Mouse (Mus musculus): Measurements from ENCODE around the gene Bricd5. TPM values are rescaled to one million over a fixed set of nuclear protein-coding genes. Genes with fewer than 3 reads are reported as not detected.
"Not testable (repeated sequence)": the region's sequence is repeated elsewhere in the genome, so short reads cannot be mapped to it uniquely, and the experiment has no call there.

Bricd5 gene
- polyA plus RNA-seq (2016; fragmentation: Nextera tagmentation; extraction: Ambion mirVana), result 0.24 TPM in 1 of 2 replicates, not detected in the other

DNA sequence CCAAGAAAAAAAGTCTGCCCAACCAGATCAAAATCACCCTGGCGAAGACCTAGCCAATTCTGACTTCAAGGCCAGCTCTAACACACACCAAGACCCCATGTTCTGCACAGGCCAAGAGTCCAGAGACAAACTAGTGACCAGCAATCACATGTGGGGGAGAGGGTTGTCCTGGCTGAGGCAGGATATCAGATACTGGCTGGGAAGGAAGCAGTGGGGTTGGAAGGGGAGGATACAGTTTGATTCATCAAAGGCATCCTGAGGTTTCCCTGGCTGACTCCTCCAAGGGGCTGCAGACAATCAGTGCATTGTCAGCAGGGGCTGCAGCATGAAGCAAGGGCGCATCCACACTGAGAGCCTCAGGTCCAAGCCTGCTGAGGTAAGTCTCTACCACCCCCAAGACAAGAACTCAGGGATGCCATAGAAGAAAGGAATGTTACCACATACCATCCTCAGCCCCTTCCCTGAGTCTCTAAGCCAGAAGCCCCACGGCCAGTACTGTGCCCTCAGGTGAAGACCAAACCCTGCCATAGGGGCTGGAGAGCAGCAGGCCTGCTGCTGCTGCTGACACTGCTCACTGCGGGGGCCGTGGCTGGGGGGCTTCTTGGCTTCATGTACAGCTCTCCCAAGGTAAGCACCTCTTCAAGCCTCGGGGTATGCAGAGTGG, at the start of gene Bricd5:
Gene Bricd5 (plus strand): TSS at position 273 of the 664 bp plus-strand sequence.
- no peak for DNase-seq (ENCODE audit: low spot score)
- H3K27me3 ChIP-seq (ENCODE audit: low read depth, poor library complexity, severe bottlenecking), result no peaks in the 10 kb centered on the region
- H3K27ac ChIP-seq, result no peak within 1 kb of the TSS; the same call in 1 of the 2 replicates
- H3K4me3 ChIP-seq, result peak within 1 kb of the TSS; percentile 88
- no peaks in the 10 kb centered on the region for H3K9me3 ChIP-seq (replicated peaks)
- 83% methylated on average over 6 of the region's 6 CpGs for WGBS
- peaks cover 57% of the 10 kb centered on the region for H3K36me3 ChIP-seq
- H3K4me1 ChIP-seq, result peaks cover 41% of the 10 kb centered on the region

DNA sequence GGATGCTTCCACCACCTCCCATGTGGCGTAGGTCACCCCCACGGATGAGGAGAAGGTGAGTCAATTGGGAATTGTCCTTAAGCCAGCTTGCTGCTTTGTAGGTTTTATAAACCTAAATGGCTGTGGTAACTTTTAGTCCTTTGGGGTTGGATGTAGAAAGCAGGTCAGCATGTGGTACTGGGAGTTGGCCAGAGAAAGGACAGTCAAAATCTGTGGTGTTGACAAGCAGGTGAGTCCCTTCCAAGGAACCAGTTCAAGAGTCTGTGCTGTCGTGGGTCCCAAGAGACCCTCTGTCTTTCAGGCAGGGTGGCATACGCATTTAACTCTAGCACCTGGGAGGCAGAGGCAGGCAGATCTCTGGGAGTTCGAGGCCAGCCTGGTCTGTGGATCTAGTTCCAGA, 49.2 kb upstream of the Bricd5 start:
- Histone ChIP-seq H3K9me3 (replicated peaks) (no peaks in the 10 kb centered on the region), H3K27ac (no peak overlapping the region), H3K36me3 (peaks cover 71% of the 10 kb centered on the region), H3K4me3 (no peak overlapping the region), H3K27me3 (ENCODE audit: low read depth, poor library complexity, severe bottlenecking) (no peaks in the 10 kb centered on the region), H3K4me1 (peaks cover 15% of the 10 kb centered on the region)
- no peak for DNase-seq (ENCODE audit: low spot score)
- WGBS, result 90% methylated on average over 5 of the region's 5 CpGs

DNA sequence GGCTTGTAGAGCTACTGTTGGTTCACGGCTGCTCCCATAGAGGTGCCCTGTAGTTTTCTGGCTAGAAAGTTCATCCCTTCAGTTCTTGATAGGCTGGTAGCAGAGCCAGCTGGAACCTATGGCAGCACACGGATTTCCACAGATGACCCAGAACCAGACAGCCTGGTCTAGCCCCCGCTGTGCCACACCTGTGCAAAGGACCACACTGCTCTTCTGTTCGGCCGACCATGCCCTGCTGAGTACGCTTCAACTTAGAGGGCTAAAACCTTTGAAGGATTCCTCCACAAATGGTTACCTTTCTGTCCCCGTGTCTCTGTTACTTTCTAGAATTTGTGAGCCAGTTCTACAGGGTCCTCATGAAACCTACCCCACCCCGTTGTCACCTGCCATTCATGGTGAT, 48.4 kb upstream of the Bricd5 start:
- DNase-seq (ENCODE audit: low spot score); H3K27ac ChIP-seq; H3K4me3 ChIP-seq; H3K9me3 ChIP-seq (replicated peaks); H3K27me3 ChIP-seq (ENCODE audit: low read depth, poor library complexity, severe bottlenecking): not testable (repeated sequence)
- WGBS, result 88% methylated on average over 6 of the region's 8 CpGs
- H3K4me1 ChIP-seq, result peaks cover 15% of the 10 kb centered on the region
- H3K36me3 ChIP-seq, result peaks cover 66% of the 10 kb centered on the region

DNA sequence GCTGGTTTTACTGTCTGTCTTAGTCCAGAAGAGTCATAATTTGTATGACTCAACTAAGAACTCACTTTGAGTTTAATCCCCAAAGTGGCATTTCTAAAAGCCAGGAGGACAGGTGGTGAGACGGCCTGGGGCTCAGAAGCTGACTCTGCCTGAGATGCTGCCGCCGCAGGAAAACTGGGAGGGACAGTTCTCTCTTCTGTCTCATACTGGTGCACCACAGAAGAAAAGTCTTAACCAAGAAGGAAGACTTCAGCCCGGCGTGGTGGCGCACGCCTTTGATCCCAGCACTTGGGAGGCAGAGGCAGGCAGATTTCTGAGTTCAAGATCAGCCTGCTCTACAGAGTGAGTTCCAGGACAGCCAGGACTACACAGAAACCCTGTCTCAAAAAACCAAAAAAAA, 47.8 kb upstream of the Bricd5 start:
- 91% methylated on average over 7 of the region's 7 CpGs for WGBS
- H3K36me3 ChIP-seq, result peaks cover 62% of the 10 kb centered on the region
- no peaks in the 10 kb centered on the region for H3K9me3 ChIP-seq (replicated peaks)
- no peak for DNase-seq (ENCODE audit: low spot score)
- H3K27ac ChIP-seq, result no peak overlapping the region
- H3K4me3 ChIP-seq, result no peak overlapping the region
- H3K4me1 ChIP-seq, result peaks cover 15% of the 10 kb centered on the region
- H3K27me3 ChIP-seq (ENCODE audit: low read depth, poor library complexity, severe bottlenecking), result no peaks in the 10 kb centered on the region

DNA sequence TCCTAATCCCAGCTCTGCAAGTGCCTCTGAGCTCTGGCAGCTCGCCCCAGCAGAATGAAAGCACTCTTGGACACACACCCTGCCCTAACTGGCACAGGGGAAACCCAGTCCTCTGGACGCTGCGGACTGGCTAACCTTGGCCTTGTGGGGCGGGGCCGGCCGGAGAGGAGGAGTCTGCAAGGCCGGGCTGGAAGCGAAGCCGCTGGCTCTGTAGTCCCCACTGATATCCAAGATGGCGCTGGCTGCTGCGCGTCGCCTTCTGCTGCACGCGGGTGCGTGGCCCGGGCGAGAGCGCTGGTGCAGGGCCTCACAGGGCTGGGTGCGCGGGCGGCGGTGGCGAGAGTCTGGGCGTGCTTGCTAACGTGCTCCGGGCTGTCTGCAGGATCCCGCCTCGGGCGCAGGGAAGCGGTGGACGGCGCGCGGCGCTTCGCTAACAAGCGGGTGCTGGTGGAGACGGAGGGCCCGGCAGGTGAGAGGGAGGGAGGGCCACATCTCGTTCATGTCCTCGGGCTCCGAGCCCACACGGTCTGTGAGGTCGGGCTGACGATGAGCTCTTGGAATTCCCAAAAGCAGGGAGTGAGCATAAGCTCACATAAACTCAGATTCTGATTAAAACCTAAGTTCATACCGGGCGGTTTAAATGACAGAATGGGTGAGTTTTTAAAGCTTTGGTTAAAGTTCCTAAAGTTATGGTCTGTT, 47.1 kb upstream of the Bricd5 start, which contains the start of gene Eci1:
Gene Eci1 (plus strand): TSS at position 171 of the 699 bp plus-strand sequence.
- H3K36me3 ChIP-seq, result peaks cover 57% of the 10 kb centered on the region

DNA sequence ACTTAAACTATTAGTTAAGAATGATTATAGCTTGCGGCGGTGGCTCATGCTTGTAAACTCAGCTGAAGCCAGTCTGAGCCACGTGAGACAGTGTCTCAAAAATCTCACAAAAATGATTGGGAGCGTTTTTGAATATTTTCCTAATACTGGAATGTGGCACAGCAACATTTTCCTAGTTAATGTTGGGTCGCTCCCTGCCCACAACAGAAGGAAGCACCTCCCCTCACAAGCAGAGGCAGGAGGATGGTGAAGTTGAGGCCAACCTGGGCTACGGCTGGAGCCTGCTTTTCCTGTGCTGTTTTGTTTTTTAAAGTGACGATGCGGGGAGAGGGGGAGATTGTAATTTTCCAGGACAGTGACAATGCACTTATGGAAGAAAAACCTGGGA, 46.5 kb upstream of the Bricd5 start:
- DNase-seq (ENCODE audit: low spot score), result no peak
- H3K4me1 ChIP-seq, result peaks cover 15% of the 10 kb centered on the region
- H3K27ac ChIP-seq, result peak overlapping the region; percentile 97
- no peaks in the 10 kb centered on the region for H3K27me3 ChIP-seq (ENCODE audit: low read depth, poor library complexity, severe bottlenecking)
- H3K4me3 ChIP-seq, result peak overlapping the region; percentile 78
- H3K9me3 ChIP-seq (replicated peaks), result no peaks in the 10 kb centered on the region
- H3K36me3 ChIP-seq, result peaks cover 55% of the 10 kb centered on the region
- 14% methylated on average over 8 of the region's 8 CpGs for WGBS

More for the DNA sequence above, 47.1 kb upstream of the Bricd5 start, which contains the start of gene Eci1:
- H3K9me3 ChIP-seq (replicated peaks), result no peaks in the 10 kb centered on the region
- H3K4me1 ChIP-seq, result peaks cover 15% of the 10 kb centered on the region
- peak within 1 kb of the TSS; percentile 97 for H3K27ac ChIP-seq
- H3K27me3 ChIP-seq (ENCODE audit: low read depth, poor library complexity, severe bottlenecking), result no peaks in the 10 kb centered on the region
- DNase-seq (ENCODE audit: low spot score), result peak; percentile 93
- under 1% methylated on average over 48 of the region's 48 CpGs for WGBS
- peak within 1 kb of the TSS; percentile 78 for H3K4me3 ChIP-seq

DNA sequence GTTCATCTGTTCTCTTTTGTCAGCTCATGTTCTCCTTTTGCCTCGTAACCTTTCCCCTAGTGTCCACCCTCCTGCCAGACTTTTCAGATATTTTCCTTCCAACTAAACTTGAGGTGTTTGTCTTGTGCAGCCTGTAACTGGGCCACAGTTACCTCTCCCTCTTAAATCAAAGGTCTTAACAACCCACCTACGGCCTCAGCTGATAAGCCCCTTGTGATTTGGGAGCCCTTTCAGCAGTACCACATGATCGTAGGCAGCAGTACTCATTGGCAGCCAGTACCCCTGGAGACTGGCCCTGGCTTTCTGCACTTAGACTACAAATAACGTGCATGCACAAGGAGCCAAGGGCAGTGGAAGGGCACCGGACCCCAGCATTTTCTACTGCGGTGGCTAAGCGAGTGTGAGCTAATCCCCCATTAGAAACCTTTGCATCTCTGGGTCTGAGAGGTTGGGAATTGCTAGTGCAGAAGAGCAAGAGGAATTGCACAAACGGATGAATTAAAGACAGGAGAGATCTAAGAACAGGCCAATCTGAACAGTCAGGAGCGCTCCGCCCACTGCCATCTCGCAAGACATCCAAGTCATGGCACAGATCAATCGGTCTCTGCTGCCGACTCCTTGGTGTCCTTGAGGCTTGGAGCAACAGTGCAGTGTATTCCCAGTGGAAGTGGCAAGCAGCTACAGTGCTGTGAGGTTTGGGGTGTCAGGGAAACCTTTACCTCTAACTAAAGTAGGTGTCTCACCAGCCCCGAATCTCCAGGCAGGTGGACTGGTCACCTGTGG, 44.3 kb upstream of the Bricd5 start:
- Histone ChIP-seq H3K4me3 (no peak overlapping the region), H3K4me1 (peaks cover 15% of the 10 kb centered on the region), H3K36me3 (peaks cover 52% of the 10 kb centered on the region), H3K9me3 (replicated peaks) (no peaks in the 10 kb centered on the region), H3K27me3 (ENCODE audit: low read depth, poor library complexity, severe bottlenecking) (no peaks in the 10 kb centered on the region), H3K27ac (no peak overlapping the region)
- DNase-seq (ENCODE audit: low spot score), result no peak
- WGBS, result 90% methylated on average over 14 of the region's 14 CpGs

DNA sequence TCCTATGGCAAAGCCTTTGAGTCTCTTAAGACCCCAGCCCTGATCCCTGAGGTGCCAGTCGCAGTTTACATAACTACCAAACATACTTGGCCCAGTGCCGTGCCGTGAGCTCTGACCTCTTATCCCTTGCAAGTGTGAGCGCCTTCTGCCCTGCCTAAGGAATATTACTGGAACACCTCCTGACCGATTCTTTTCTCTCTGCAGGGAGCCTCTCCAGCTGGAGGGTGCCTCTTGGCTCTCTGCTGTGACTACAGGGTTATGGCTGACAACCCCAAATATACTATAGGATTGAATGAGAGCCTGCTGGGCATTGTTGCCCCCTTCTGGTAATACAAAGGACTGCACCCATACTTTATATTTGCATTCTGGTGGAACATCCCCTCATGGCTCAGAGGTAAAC, 36.7 kb upstream of the Bricd5 start:
- Histone ChIP-seq H3K4me1 (no peaks in the 10 kb centered on the region), H3K36me3 (peaks cover 95% of the 10 kb centered on the region), H3K27me3 (ENCODE audit: low read depth, poor library complexity, severe bottlenecking) (no peaks in the 10 kb centered on the region), H3K9me3 (replicated peaks) (no peaks in the 10 kb centered on the region), H3K4me3 (no peak overlapping the region), H3K27ac (no peak overlapping the region)
- 82% methylated on average over 5 of the region's 5 CpGs for WGBS
- no peak for DNase-seq (ENCODE audit: low spot score)

DNA sequence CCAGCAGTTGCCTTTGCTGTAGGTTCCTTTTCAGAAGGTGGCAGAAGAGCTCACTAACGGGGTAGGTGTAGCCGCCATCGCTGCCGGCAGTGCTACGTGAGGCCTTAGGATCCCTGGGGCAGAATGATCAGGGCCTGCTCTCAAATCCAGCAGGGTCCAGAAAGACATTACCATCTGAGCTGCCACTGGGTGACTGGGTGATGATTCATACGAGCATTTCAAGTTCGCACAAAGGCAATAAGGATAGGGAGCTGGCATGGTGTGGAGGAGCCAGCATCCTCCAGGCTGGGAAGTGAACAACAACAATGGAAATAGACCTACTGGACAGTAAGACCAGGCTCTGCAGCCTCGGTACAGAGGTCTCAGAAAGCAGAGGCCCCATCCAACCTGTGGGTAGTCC, 33.3 kb upstream of the Bricd5 start:
- Histone ChIP-seq H3K27me3 (ENCODE audit: low read depth, poor library complexity, severe bottlenecking) (no peaks in the 10 kb centered on the region), H3K27ac (no peak overlapping the region), H3K36me3 (peaks cover 100% of the 10 kb centered on the region), H3K9me3 (replicated peaks) (no peaks in the 10 kb centered on the region), H3K4me1 (no peaks in the 10 kb centered on the region), H3K4me3 (no peak overlapping the region)
- 96% methylated on average over 8 of the region's 8 CpGs for WGBS
- no peak for DNase-seq (ENCODE audit: low spot score)

DNA sequence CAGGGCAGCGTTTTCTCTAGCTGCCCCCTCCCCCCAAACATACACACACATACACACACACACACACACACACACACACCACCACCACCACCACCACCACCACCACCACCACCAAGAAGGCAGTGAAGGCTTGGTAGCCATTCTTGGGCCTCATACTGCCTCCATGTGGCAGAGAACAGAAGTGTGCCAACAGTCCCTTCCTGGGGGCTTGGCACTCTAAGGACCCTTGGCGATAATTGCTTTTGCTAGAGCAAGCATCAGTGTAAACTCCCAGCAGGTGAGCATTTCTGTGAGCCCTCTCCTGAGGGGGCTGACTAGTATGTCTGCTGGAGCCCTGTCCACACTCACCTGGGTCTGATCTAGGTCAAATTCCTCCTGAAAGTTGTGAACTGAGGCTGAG, 32.5 kb upstream of the Bricd5 start:
- Histone ChIP-seq H3K4me3 (no peak overlapping the region), H3K27ac (no peak overlapping the region), H3K36me3 (peaks cover 100% of the 10 kb centered on the region), H3K4me1 (no peaks in the 10 kb centered on the region), H3K9me3 (replicated peaks) (no peaks in the 10 kb centered on the region), H3K27me3 (ENCODE audit: low read depth, poor library complexity, severe bottlenecking) (no peaks in the 10 kb centered on the region)
- WGBS, result 62% methylated on average over 2 of the region's 2 CpGs
- DNase-seq (ENCODE audit: low spot score), result no peak

DNA sequence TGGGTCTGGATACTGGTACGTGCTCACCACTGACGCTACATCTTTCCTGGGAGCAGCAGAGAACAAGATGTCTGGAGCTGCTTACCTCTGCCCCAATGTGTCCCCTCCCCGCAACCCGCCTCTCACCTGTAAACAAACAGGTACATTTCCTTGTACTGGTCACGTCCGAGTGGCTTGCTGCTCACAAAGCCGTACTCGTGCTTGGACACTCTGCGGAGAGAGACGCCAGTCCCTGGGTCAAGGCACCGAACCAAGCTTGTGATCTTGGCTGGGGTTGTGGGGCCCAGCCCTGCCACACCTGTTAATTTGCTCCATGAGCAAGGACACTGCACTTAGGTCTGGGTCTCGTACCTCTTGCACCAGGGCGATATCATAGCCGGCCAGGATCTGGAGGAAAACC, 31.6 kb upstream of the Bricd5 start:
- H3K4me3 ChIP-seq, result no peak overlapping the region
- no peaks in the 10 kb centered on the region for H3K4me1 ChIP-seq
- no peaks in the 10 kb centered on the region for H3K27me3 ChIP-seq (ENCODE audit: low read depth, poor library complexity, severe bottlenecking)
- H3K9me3 ChIP-seq (replicated peaks), result no peaks in the 10 kb centered on the region
- 91% methylated on average over 14 of the region's 14 CpGs for WGBS
- H3K27ac ChIP-seq, result no peak overlapping the region
- DNase-seq (ENCODE audit: low spot score), result no peak
- H3K36me3 ChIP-seq, result peaks cover 100% of the 10 kb centered on the region

DNA sequence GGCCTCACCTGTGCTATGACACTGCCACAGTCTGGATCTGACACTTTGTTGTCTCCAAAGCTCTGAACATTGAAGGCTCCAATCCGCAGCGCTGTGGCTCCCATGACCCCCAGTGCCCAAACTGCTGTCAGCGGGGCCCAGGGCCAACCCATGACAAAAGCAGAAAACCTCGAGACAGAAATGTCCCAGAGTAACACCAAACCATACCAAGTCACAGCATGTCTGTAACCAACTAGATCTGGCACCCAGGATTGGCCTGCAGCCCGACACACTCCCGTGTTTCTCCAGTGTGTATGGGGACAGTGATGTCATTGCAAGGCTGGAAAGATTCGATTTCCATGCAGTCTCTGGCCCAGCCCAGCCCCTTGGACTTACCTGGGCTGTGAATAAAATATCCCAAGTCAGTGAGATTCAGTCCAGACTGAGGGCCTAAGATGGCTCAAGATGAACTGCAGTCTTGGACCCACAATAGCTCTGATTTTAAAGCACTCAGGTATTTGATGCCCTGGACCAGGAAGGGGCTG, 31.0 kb upstream of the Bricd5 start, which contains the start of gene Dnase1l2:
Gene Dnase1l2 (minus strand): TSS at position 474 of the 524 bp plus-strand sequence.
- Histone ChIP-seq H3K4me1 (no peaks in the 10 kb centered on the region), H3K27me3 (ENCODE audit: low read depth, poor library complexity, severe bottlenecking) (no peaks in the 10 kb centered on the region), H3K9me3 (replicated peaks) (no peaks in the 10 kb centered on the region), H3K36me3 (peaks cover 100% of the 10 kb centered on the region), H3K27ac (no peak within 1 kb of the TSS), H3K4me3 (no peak within 1 kb of the TSS)
- 88% methylated on average over 7 of the region's 7 CpGs for WGBS
- DNase-seq (ENCODE audit: low spot score), result no peak

Measured in limb, embryonic 10.5 days (tissue).